Comparison of ENCODE assay signal across 7 mouse cellular contexts in the genomic region with DNA sequence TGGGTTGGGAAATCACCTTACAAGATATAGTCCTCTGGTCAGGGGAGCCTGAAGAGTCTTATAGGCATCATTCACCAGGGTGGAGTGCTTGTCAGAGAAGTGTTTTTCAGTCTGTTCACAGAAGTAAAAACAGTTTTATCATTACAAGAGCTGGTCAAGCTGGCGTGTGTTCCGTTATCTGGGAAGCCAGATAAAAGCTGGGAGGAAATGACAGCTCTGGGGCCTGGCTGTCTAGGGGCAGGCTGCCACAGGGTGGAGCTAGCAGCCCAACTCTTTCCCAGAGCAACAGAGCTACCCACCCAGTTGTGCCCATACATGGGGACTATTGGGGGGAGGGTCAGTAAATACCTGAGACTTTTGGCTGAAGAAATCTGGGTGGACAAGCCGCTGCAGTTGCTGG. TPM values are rescaled to one million over a fixed set of nuclear protein-coding genes. Genes with fewer than 3 reads are reported as not detected.
DNase-seq lines count a peak whose midpoint lies in the region; ATAC-seq and TF ChIP-seq lines count a peak whose summit lies in the region.

No protein-coding gene starts in this region.

- no peak for TF ChIP-seq POLR2A in bone marrow, adult 2 months (IDR thresholded peaks at IDR 0.05; ENCODE audit: borderline replicate concordance, control insufficient read depth, low read depth, low read length)

- no peak overlapping the region for H3K4me2 ChIP-seq in neural tube, embryonic 15.5 days
- H3K4me2 ChIP-seq in liver, postnatal 0 days (ENCODE audit: low read depth, low read length), result peak overlapping the region; percentile 61

- peak; percentile 31 for DNase-seq in neural tube, embryonic 10.5 days (ENCODE audit: extremely low spot score, low spot score)
- peak; percentile 26 to 27 for DNase-seq in frontal cortex, postnatal 25 days (ENCODE audit: low spot score in 2 of 2)
- DNase-seq in kidney, postnatal 14 days, result peak; percentile 65
- DNase-seq in liver, postnatal 0 days, result peak; percentile 81
- peak; percentile 67 for DNase-seq in spleen, adult 12 weeks (ENCODE audit: low spot score)

- peak; percentile 97 for TF ChIP-seq EP300 in liver, postnatal 0 days (IDR thresholded peaks at IDR 0.05; ENCODE audit: low read depth)

- peak; percentile 69; the same call in 1 of the 2 replicates for TF ChIP-seq CTCF in bone marrow, adult 2 months (IDR thresholded peaks at IDR 0.05; ENCODE audit: control insufficient read depth, insufficient read depth, low read length)
- TF ChIP-seq CTCF in liver, postnatal 0 days (IDR thresholded peaks at IDR 0.05; ENCODE audit: low read depth), result peak; percentile 86

- ATAC-seq in neural tube, embryonic 15.5 days (ENCODE audit: low FRiP score), result no peak
- ATAC-seq in liver, postnatal 0 days, result peak; percentile 69

- no peaks in the 10 kb centered on the region for H3K27me3 ChIP-seq in neural tube, embryonic 15.5 days (replicated peaks)
- H3K27me3 ChIP-seq in liver, postnatal 0 days (ENCODE audit: insufficient read depth, low read length), result no peaks in the 10 kb centered on the region

- WGBS in neural tube, embryonic 15.5 days, result 35% methylated on average over 3 of the region's 3 CpGs
- 5% methylated on average over 3 of the region's 3 CpGs for WGBS in bone marrow, adult 2 months
- WGBS in liver, postnatal 0 days (ENCODE audit: insufficient replicate concordance), result 17% methylated on average over 3 of the region's 3 CpGs

- H3K9me3 ChIP-seq in neural tube, embryonic 15.5 days (replicated peaks), result no peaks in the 10 kb centered on the region
- no peaks in the 10 kb centered on the region for H3K9me3 ChIP-seq in liver, postnatal 0 days (ENCODE audit: low read length)

- no peak overlapping the region for H3K27ac ChIP-seq in neural tube, embryonic 15.5 days (replicated peaks)
- H3K27ac ChIP-seq in bone marrow, adult 2 months (ENCODE audit: control insufficient read depth, insufficient read depth, low read depth, low read length, poor library complexity), result peak overlapping the region; percentile 87
- H3K27ac ChIP-seq in liver, postnatal 0 days (ENCODE audit: low read depth), result peak overlapping the region; percentile 83

- H3K4me1 ChIP-seq in neural tube, embryonic 15.5 days, result peaks cover 20% of the 10 kb centered on the region
- peaks cover 1% of the 10 kb centered on the region; the same call in 1 of the 2 replicates for H3K4me1 ChIP-seq in bone marrow, adult 2 months (ENCODE audit: control insufficient read depth, insufficient read depth, low read length)
- H3K4me1 ChIP-seq in liver, postnatal 0 days (ENCODE audit: insufficient read depth), result peaks cover 13% of the 10 kb centered on the region

- no peaks in the 10 kb centered on the region for H3K36me3 ChIP-seq in neural tube, embryonic 15.5 days
- peaks cover 15% of the 10 kb centered on the region for H3K36me3 ChIP-seq in liver, postnatal 0 days (replicated peaks; ENCODE audit: insufficient read depth, low read length)

- H3K4me3 ChIP-seq in neural tube, embryonic 15.5 days (replicated peaks), result no peak overlapping the region
- H3K4me3 ChIP-seq in bone marrow, adult 2 months (replicated peaks; ENCODE audit: control insufficient read depth, low read depth, low read length), result peak overlapping the region; percentile 52
- H3K4me3 ChIP-seq in liver, postnatal 0 days (ENCODE audit: low read depth, low read length), result peak overlapping the region; percentile 30

- H3K9ac ChIP-seq in neural tube, embryonic 15.5 days (replicated peaks), result no peak overlapping the region
- peak overlapping the region; percentile 55 for H3K9ac ChIP-seq in liver, postnatal 0 days (replicated peaks)

RNA-seq across cellular contexts. Expression of a gene that starts 3.6 kb away (rescaled TPM):
- 10.8 and 15.9 TPM in 2 replicates for polyA plus RNA-seq in neural tube, embryonic 15.5 days (2015; fragmentation: Nextera tagmentation; extraction: Ambion mirVana)
- polyA plus RNA-seq in bone marrow, adult 2 months (2011; ENCODE audit: insufficient read depth, insufficient read length, low replicate concordance, missing spikeins), result 24.7 and 45.3 TPM in 2 replicates
- 41.5 and 47.7 TPM in 2 replicates for polyA plus RNA-seq in liver, postnatal 0 days (2015; fragmentation: Nextera tagmentation; extraction: Ambion mirVana)

RNA-seq across cellular contexts. Expression of a gene that starts 3.8 kb away (rescaled TPM):
- polyA plus RNA-seq in neural tube, embryonic 15.5 days (2015; fragmentation: Nextera tagmentation; extraction: Ambion mirVana), result 6.0 and 13.2 TPM in 2 replicates
- 22.2 and 23.2 TPM in 2 replicates for polyA plus RNA-seq in bone marrow, adult 2 months (2011; ENCODE audit: insufficient read depth, insufficient read length, low replicate concordance, missing spikeins)
- 9.2 and 13.2 TPM in 2 replicates for polyA plus RNA-seq in liver, postnatal 0 days (2015; fragmentation: Nextera tagmentation; extraction: Ambion mirVana)

RNA-seq across cellular contexts. Expression of a gene that starts 26.1 kb away (rescaled TPM):
- polyA plus RNA-seq in neural tube, embryonic 15.5 days (2015; fragmentation: Nextera tagmentation; extraction: Ambion mirVana), result 24.3 and 27.0 TPM in 2 replicates
- polyA plus RNA-seq in bone marrow, adult 2 months (2011; ENCODE audit: insufficient read depth, insufficient read length, low replicate concordance, missing spikeins), result 25.6 and 64.6 TPM in 2 replicates
- polyA plus RNA-seq in liver, postnatal 0 days (2015; fragmentation: Nextera tagmentation; extraction: Ambion mirVana), result 7.9 and 8.1 TPM in 2 replicates

RNA-seq across cellular contexts. Expression of a gene that starts 43.6 kb away (rescaled TPM):
- polyA plus RNA-seq in neural tube, embryonic 15.5 days (2015; fragmentation: Nextera tagmentation; extraction: Ambion mirVana), result 18.3 and 18.8 TPM in 2 replicates
- 3.6 and 7.4 TPM in 2 replicates for polyA plus RNA-seq in bone marrow, adult 2 months (2011; ENCODE audit: insufficient read depth, insufficient read length, low replicate concordance, missing spikeins)
- 0.62 and 0.73 TPM in 2 replicates for polyA plus RNA-seq in liver, postnatal 0 days (2015; fragmentation: Nextera tagmentation; extraction: Ambion mirVana)

RNA-seq across cellular contexts. Expression of a gene that starts 55.5 kb away (rescaled TPM):
- polyA plus RNA-seq in neural tube, embryonic 15.5 days (2015; fragmentation: Nextera tagmentation; extraction: Ambion mirVana), result 23.0 and 31.6 TPM in 2 replicates
- polyA plus RNA-seq in bone marrow, adult 2 months (2011; ENCODE audit: insufficient read depth, insufficient read length, low replicate concordance, missing spikeins), result 19.4 and 22.0 TPM in 2 replicates
- polyA plus RNA-seq in liver, postnatal 0 days (2015; fragmentation: Nextera tagmentation; extraction: Ambion mirVana), result 16.9 and 19.0 TPM in 2 replicates

Comparison
In these comparisons a context has a peak if more than half of its experiments do, and no peak if none do; other contexts are left out.
1. DNase-seq: peak in every context shown above with its lines; median percentile 81 in liver, postnatal 0 days; 67 in spleen, adult 12 weeks; 65 in kidney, postnatal 14 days; 31 in neural tube, embryonic 10.5 days; 26 in frontal cortex, postnatal 25 days.